Mouse (Mus musculus): ENCODE results near the gene Fgd2.
A peak's percentile ranks its signal among the peaks of the same experiment; 100 is the strongest.

Gene Fgd2

DNA sequence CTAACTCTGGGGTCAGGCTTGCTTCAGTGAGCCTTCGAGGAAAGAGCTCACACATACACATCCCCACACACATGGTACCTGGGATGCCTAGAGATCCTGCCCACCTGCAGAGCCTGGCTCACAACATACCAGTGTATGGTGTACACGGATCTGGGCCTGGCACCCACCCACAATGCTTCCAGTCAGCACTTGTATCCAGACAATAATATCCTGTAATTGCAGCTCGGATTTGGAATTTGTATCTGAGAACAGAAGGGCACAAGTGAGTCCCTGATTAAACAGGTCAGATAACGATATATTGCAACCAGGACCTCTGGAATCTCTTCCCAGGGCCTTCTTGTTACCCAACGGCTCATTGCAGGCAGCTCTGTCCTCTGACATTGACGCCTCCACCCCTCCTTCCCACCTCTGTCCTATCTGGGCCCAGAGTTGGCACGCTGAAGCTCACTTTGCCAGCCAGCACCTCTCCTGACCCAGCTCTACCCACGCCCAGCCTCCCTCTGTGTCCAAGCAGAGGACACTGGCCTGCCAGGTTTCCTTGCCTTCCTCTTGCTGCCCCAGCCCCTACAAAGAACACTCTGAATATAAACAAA is 62.3 kb downstream of the Fgd2 start:
- no peak for DNase-seq (ENCODE audit: low spot score)

DNA sequence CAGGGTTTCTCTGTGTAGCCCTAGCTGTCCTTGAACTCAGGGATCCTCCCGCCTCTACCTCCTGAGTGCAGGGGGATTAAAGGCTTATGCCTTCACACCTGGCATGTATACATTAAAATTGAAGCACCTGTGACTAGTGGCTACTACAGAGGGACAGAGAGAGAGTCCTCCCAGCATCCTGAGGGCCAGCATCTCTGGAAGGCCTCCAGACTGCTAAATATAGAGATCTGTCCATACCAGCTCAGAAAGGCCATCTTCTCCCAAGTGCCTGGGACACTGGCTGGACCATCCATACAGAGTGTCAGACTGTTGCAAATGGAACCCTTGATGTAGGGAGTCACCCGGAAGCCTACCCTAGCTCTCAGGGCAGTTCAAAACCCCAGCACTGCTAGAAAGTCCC is 63.3 kb downstream of the Fgd2 start:
- DNase-seq (ENCODE audit: low spot score) = no peak

- DNase-seq (ENCODE audit: low spot score) = peak; percentile 45
These were observed 64.6 kb downstream of the Fgd2 start for GRCm38 (mm10) chr17:29425345-29425744.

DNA sequence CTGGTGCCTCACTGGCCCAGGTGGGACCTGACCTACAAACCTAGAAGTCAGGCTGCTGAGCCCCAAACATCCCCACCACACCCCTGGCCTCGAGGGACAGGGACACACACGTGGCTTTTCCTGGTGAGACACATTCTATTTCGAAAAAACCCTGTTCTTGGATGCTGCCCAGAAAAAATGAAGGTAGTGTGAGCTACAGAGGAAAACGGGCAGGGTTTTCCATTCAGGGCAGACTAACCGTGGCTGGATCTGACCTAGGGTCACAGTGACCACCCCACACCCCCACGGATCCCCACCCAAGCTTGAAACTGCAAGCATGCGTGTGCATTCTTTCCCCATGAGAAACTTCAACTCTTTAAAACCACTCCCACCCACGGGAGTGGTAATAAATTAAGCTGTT is 67.5 kb downstream of the Fgd2 start:
- peak; percentile 64 for DNase-seq (ENCODE audit: low spot score)

DNA sequence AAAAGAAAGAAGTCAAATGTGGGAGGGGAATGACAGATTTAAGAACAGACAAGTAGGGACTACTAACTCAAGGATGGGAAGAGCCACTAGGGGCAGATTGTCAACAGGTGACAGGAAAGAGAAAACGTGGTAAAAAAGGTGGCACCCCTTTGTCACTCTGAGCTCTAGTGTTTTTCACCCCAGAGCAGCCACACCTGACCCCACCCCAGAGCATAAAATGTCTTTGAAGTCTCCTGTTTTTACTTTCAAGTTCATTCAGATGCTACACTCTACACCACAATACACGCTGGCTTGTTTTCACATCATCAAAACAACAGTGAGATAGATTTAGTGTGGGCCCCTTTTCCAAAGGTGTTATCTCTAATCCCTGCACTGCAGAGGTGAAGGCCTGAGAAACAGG is 68.1 kb downstream of the Fgd2 start:
- DNase-seq (ENCODE audit: low spot score) = no peak

All from urinary bladder, postnatal 14 days (tissue).